Mouse (Mus musculus): Measurements from ENCODE around the gene 5031439G07Rik.
"Not testable (repeated sequence)": the region's sequence is repeated elsewhere in the genome, so short reads cannot be mapped to it uniquely, and the experiment has no call there.

The 5031439G07Rik gene

DNA sequence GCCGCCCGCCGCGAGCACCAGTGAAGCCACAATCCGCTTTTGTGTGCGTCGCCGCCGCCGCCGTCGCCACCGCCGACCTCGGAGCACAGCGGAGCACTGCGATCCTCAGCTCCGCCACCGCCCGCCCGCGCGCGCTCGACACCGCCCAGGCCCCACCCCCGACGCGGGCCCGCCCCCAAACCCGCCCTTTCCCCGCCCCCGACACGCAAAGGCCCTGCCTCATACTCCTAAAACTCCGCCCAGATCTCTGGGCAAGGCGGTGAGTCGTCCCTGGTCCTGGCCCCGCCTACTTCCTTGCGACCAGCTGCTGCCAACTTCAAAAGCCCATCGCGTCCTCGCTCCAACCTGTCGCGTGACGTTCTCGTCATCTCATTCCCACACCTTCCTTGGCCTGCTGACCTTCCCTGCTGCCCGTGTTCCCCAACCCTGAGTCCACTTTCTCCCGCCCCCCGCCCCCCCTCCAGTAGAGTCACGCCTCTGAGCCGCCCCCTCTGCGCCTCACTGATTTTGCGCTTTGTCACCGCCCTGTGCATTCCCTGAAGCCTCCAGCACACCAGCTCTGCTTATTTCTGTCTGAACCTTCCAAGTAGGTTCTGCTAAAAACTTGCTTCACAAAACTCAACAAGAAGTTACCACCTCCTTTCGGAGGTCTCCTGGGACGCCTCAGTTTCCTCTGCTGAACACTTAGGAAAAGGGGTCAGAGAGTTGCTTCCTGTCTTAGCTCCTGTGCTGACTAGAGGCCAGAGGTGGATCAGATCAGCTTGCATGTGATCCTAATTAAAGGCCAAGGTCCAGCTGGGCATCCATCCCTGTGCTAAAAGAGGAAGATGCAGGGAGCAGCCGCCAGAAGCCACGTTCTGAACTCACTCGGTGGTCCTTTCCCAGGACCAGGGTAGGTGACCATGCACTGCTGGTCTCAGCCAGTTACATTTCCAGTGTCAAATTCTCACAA is at the start of gene 5031439G07Rik:
Gene 5031439G07Rik (minus strand): TSS at position 678 of the 952 bp plus-strand sequence.
- peak; percentile 96 for DNase-seq

DNA sequence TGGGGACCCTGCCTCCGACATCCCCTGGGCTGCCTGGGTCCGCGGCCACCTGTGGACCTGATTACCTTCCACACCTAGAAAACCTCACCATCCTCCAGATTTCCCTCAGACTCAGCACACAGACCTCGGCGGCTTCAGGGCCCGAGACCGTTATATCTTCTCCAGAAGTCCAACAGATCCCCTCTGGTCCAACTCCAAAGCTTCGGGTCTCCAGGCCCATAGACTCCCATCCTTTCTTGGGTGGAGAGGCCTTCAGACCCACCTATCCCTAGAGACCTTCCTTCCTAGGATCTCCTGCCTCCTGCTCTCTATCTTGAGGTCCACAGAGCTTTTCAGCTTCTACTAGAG is 49.0 kb upstream of the 5031439G07Rik start:
- no peak for DNase-seq

DNA sequence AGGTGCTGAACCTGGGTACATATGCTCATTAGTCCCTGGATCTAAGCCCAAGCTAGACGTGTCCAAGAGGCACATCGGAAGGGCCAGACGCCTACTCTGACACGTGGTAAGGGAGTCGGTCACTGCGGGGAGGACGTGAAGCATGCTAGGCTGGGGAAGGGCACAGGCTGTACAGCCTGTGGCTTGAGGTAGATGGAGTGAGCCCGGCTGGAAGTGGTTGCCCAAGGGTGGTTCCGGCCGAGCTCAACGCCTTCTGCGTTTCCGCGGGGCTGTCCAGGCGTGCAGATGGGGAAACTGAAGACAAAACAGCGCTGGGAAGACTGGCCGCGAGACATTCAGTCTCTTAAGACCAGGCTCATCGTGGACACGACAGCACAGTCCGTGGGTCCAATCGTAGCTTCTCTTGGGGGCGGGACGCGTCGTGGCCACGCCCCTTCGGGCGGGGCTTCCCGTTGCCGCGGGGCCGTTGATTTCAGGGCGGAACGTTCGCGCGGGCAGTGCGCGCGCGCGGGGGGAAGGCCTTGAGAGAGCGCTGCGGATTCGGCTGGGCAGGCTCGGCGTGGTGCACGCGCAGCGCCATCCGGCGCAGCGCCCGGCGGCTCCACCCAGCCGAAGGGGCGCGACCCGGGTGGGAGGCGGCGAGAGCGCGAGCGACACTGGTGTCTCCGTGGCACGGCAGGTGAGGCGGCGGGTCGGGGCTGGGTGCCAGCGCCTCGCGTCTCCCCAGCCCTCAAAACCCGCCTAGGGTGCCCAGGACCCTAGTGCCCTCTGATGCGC is 48.4 kb upstream of the 5031439G07Rik start:
- DNase-seq, result peak; percentile 99

DNA sequence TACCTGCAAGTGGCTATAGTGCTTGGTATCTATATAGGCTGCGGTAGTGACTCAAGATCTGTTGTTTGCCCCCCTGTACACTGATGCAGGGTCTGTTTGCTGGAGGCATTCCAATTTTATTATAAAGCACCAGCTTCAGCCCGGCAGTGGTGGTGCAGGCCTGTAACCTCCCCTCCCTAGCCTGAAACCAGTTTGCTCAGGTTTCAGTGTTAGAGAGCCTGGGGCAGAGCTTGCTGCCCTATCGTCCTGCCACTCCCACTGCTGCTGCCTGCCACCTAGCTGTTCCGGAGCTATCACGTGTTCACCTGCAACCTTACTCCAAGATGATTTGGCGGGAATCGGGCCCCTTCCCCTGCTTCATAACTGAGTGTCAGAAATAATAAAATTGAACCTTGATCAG is 45.6 kb upstream of the 5031439G07Rik start:
- peak; percentile 66 for DNase-seq

DNA sequence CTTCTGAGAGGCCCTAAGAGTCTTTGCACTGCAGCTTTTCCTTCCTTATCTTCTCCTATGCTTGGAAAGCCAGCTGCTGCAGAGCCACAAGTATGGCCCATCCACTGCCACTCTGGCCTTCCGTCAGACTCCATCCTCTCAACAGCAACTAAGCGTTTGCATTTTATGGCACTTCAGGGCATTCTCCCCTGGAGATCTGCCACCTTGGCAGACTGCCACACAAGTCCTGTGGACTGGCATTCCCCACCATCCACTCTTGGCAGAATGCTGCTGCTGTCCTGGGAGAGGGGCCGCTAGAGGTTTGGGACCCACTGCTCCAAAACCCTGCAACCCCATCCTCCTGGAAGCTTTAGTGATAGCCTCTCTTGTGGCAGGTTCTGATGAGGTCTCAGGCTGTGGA is 43.5 kb upstream of the 5031439G07Rik start:
- peak; percentile 67 for DNase-seq

DNA sequence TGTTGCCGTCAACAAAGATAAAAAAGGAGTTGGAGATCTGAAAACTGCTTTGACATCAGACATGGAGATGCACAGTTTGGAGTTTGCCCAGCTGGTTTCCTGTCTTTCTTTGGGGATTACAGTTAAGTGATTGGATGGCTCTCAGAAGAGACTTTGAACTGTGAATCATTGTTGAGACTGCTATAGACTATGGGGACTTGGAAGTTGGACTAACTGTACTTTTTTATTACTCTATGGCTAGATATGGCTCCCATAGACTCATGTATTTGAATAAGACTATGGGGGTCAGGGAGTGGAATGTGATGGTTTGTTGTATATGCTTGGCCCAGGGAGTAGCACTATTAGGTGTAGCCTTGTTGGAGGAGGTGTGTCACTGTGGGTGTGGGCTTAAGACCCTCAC is 42.3 kb upstream of the 5031439G07Rik start:
- not testable (repeated sequence) for DNase-seq

DNA sequence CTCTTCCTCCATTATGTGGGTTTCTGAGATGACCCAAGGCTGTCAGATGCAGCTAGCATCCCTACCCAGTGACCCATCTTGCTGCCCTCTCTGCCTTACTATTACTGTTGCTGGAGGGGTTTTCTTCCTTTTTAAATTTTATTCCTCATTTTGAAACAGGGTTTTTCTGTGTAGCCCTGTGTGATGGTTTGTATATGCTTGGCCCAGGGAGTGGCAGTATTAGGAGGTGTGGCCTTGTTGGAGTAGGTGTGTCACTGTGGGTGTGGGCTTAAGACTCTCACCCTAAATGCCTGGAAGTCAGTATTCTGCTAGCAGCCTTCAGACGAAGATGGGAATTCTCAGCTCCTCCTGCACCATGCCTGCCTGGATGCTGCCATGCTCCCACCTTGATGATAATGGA is 40.3 kb upstream of the 5031439G07Rik start, which contains the start of gene Fam118a:
Gene Fam118a (plus strand): TSS at position 301 of the 400 bp plus-strand sequence.
- not testable (repeated sequence) for DNase-seq

DNA sequence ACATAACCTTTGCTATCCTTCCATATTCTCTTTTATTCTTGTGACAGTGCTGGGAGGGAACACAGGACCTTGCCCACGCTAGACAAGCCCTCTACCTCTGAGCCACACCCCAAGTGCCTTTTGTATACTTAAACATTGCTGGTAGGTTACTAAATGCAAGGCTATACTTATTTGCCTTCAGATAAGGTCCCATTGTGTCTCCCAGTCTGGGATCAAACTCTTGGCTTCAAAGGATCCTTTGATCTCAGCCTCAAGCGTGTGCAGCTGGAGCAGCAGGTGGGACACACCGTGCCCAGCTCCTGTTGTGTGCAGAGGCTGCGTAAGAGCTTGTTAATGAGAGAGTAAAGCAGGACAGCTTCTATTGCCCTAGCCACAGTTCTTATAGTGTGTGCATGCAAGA is 39.4 kb upstream of the 5031439G07Rik start:
- no peak for DNase-seq

DNA sequence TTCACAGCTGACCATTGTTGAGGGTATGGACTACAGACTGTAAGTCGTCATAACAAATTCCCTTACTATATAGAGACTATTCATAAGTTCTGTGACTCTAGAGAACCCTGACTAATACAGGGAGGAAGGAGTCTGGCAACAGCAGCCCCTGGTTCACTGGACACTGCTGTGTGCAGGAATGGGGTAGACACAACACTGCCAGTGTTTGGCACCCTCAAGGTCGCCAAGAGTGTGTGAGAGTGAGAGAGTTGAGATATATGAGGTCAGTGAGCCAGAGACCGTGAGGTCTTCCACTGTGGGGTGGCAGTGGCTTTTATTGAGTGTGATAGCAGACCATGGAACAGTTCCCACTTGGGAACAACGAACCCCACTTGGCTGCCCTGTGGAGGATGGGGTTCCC is 37.8 kb upstream of the 5031439G07Rik start:
- no peak for DNase-seq

DNA sequence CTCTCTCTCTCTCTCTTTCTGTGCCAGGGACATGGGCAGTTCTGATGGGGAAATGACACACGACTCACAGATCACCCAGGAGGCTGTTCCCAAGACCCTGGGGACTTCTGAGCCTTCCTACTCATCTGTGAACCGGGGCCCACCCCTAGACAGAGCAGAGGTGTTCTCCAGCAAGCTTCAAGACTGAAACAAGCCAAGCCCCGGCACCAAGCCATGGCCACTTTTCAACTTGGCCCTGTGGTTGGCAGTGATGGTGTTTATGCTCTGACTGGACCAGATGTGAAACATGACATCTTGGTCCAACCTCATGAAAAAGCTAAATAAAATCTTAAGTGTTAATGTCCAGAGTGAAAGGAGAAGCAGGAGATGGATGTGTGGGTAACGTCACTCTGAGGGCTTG is 33.9 kb upstream of the 5031439G07Rik start:
- no peak for DNase-seq

DNA sequence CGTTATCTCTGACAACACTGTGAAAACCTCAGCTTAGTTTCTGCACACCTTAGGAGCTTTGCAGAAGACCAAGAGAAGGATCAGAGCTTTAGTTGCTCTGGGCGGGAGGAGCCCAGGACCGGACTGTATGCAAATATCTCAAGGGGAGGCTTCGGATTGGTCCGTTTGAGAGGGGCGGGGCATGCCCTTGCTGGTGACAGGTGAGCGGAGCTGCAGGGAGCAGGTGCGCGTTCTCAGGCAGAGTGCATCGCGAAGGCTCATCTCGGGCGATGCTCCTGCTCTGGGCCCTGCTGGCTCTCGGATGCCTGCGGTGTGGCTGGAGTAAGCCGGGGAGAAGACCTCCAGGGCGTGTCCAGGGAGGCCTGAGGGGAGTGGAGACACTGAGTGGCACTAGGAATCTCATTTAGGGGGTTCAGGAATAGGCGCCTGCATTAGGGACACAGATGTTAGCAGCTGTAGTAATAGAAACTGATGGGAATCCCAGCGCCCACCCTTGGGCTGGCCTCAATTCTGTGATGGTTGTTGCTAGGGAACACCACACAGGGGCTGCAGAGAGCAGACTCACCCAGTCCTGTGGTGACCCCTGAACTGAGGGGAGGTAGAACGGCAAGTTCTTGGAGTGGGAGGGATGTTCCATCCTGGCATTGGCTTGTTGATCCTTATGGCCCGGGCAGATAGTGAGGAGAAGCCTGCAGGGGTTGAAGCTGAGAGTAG is 28.8 kb upstream of the 5031439G07Rik start, which contains the start of gene Upk3a:
Gene Upk3a (plus strand): TSS at position 191 of the 714 bp plus-strand sequence.
- DNase-seq, result peak; percentile 71

DNA sequence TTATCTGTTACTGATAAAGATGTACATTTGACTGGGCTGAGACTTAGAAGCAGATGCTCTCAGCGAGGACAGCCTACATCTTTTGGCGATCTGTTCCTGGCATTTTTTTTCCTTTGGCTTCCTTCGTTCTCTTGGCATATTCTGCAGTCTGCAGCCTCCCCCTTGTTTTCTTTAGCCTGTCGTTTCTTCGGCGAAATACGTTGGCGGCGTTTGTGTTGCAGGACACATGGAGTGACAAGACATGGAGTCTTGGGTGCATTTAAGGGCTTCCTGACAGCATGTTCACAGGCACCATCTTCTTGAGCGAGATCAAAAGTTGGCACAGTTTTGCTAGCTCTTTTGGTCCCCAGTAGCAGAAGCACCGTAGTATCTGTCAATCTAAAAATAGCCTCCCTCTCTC is 27.4 kb upstream of the 5031439G07Rik start:
- DNase-seq, result no peak

DNA sequence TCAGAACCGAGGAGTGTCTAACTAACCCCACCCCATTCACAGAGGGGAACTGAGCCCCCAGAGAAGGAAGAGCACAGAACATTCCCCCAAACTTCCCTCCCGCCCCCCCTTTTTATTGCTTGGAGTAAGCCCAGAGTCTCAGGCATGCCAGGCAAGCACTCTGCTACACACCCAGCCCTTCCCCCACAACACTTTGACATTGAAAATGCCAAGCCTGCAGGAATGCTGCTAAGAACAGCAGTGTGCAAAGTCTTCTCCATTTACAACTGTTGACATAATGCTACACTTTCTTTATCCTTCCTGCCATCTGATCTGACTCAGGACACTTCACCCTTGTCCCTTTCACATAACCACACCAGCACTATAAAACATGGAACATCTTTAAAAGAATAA is 24.3 kb upstream of the 5031439G07Rik start:
- peak; percentile 68 for DNase-seq

DNA sequence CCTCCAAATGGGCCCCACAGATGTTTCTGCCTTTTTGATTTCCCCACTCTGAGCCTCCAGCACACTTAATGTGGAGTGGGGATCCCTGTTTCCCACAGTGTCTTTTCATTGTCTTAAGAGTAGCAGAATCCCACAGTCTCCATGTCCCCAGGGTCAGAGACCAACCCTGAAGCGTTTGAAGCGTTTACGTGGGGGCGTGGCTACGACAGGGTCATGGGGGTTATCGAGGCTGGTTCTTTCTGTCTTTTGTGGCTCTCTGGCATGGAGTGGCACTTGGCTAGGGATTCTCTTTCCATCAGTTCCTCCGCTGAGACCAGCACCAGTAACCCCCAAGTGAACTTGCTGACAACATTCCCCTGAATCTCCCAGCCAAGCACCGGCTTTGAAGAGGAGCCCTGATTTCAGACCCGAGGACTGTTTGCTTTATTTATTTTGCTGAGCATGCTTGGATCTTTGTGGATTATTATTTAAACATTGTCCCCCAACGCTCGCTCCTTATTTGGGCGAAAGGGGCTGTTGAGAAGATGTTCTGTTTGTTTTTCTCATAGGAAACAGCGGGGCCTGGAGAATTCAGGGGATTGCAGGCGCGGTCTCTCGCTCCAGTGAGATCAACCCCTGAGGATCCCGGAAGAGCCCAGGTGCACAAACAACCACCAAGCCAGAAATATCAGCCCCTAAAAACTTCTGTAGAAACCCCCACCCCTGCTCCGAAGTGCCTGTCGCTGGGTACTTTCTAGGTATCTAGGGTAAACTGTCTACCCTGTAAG is 23.7 kb upstream of the 5031439G07Rik start:
- DNase-seq, result peak; percentile 21

DNA sequence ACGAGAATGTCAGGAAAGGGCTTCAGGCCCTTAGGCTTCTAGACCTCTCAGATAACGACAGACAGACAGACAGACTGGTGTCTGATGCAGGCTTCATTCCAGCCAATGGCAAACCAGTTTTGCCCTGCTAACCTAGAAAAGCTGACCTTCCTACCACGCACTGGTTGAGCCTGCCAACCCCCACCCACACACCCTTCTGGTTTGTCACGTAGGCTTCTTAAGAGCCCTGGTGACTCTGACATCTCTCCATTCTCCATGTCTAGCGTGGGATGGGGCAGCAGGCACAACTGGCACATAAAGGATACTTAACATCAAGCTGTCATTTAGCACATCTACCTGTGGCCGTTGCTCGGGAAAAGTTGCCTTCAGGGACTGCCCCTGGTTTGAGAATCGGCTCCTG is 21.3 kb upstream of the 5031439G07Rik start:
- no peak for DNase-seq

DNA sequence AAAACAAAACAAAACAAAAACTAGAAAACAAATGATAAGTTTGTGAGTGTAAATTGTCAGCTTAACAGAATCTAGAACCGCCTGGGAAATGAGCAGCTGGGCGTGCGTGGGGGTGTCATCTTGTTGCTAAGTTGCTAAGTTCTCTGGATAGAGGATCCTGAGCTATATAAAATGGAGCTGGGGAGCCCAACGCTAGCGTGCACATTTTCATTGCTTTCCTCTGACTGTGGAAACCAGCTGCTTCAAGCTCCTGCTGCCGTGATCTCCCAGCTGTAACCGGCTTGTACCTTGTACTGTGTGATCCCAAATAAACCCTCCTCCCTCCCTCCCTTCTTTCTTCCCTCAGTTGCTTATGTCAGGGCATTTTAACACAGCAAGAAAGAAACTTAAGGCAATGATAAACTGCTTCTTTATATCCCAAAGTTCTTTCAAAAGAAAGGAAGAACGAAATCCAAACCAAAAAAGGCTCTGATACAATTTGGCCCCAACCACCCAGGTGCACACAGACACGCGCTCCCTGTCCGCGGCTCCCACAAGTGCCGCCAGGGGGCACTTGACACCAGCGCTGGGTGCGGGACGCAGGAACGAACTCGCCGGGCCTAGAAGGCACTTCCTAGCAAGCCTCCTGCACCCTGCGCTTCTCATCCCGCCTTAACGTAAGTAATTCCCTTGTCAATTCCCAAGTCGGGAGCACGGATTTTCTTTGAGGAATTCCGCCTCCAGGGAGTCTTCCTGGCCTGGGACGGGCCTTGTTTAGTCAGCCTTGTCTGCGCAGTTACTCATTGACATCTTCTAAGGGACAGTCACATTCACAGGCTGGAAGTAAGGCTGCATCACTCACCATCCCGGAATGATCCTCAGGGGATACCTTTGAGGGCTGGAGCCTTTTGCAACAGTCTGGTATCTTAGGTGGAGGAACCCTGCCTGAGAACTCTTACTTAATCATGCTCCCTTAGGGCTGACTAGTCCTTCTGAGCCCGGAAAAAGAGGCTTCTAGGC is 12.9 kb upstream of the 5031439G07Rik start:
- DNase-seq, result peak; percentile 88

DNA sequence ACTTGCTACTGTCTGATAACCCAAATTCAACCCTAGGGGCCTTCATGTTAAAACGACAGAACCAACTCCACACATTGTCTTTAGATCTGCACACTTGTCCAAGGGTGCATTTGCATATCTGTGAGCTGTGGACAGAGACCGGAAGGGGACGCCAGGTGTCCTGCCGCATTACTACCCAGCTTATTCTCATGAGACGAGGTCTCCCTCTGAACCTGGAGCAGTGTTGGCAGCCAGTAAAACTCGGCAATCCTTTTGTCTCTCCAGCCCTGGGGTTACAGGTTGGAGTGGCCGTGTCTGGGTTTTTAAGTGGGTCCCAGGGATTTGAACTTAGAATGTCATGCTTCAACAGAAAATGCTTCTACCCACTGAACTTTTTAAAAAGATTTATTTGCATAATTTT is 11.6 kb upstream of the 5031439G07Rik start:
- no peak for DNase-seq

DNA sequence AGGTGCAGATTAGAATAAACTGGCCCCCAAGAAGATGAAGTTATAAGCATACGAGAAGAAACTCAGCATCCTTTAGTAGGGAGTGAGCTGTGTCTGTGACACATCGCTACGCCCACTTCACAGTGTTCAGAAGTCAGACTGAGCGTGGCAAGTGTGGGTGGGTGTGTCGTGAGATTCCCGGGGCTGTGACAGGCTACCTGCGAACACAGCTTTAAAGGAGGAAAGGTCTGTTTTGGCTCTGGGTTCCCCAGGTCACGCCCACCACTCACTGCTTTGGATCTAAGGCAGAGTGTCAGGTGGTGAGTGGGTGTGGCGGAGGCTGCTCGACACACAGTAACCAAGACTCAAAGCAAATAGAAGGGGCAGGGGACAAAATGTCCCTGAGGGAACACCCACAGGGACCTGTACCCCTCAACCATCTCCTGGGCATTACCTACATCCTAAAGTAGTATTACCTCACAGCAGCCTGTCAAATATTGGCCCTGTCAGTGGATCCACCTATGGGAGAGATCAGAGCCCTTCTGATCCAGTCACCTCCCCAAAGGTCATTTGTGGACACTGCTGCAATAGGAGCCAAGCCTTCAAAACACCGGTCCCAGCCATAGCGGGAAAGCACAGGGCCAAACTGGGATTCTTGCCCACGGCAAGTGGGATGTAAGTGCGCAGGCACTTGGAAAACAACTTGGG is 9.6 kb upstream of the 5031439G07Rik start:
- no peak for DNase-seq

DNA sequence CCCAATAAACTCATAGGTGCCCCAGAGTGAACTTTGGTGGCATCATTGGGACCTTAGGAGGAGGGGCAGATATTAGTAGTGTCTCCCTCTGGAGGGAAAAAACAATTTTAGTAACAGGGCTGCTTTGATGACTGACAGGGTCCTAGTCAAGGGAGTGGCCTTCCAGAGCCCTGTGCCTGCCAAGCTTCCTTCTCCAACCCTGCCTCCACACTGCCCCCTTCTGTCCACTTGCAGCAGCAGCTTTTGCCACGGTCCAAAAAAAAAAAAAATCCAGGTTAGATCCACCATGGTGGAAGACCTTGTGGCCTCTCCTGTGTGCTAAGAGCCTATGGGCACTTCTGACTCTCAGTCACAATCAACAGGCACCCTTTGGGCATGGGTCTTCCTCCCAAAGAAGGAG is 7.6 kb upstream of the 5031439G07Rik start:
- peak; percentile 59 for DNase-seq

DNA sequence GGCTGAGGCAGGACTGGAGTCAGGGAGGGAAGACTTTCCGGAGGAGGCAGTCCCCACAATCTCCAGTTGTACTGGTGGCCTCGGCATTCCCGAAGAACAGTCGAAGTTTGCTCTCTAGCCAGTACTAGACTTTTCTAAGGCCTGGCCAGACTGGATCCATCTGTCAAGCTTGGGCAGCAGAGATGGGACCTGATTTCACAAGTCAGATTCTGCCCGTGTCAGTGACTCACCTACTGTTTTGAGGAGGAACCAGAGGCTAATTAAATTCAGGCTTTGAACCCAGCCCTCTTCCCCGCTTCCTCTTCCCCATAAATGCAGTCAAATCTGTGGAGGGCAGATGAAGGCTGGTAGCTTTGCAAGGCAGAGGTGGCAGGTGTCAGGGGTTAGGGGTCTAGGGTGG is 6.7 kb upstream of the 5031439G07Rik start:
- DNase-seq, result no peak
